Mouse (Mus musculus) liver, adult 2 months (tissue): Measurements from ENCODE around the gene Slc46a2.

Experiments used
- CTCF ChIP-seq: fragments of 200-500 bp; IDR thresholded peaks from 2 replicates; pipeline ENCODE4 v1.5.1; 2011; ENCODE audit warnings: low read depth, low read length, control low read depth
- POLR2A ChIP-seq: fragments of 200-500 bp; IDR thresholded peaks from 2 replicates; pipeline ENCODE4 v1.6.1; 2011; ENCODE audit warnings: low read length, control low read depth; ENCODE audit not compliant: insufficient read depth; ENCODE audit errors: extremely low read depth

GRCm38 (mm10) chr4:59870859-59871591 is 43.8 kb downstream of the Slc46a2 start:
- TF ChIP-seq POLR2A (no peak), CTCF (peak; percentile 59; the same call in 1 of the 2 replicates)
